Mouse (Mus musculus): ENCODE data around the gene Nr3c2. TPM values are rescaled to one million over a fixed set of nuclear protein-coding genes. Genes with fewer than 3 reads are reported as not detected.
A peak's percentile ranks its signal among the peaks of the same experiment; 100 is the strongest.

Nr3c2 gene
- total and polyA plus RNA-seq, 3 experiments, result 4.4 to 14.7 (median 13.1) TPM

- no peak for DNase-seq
These were observed 271.2 kb downstream of the Nr3c2 start for GRCm38 (mm10) chr8:77170439-77170759.

DNA sequence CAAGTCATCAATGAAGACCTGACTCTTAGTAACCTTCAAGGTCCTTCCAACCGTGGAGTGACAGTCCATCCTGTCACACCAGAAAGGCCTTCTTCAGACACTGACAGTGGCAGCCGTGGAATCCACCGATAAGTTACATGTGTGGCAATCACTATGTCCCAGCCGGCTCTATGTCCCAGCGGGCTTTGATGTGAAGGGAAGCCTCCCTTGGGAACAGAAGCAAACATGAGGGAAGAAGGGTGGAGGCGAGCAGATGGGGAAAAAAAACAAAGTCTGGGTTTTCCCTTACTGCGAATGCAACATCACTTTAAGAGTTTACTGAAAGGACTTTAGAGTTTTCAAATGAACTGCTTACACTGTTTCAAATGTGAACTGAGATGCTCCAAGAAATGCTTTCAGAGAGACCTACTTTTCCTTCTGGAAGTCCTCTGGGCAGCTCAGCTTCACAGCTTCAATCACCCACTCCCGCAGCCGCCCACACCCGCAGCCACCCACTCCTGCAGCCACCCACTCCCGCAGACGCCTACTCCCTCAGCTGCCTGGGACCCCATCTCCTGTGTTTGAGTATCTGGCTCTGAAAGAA, 273.9 kb downstream of the Nr3c2 start:
- DNase-seq, result no peak

- DNase-seq, result no peak
These were observed 274.5 kb downstream of the Nr3c2 start for GRCm38 (mm10) chr8:77173736-77174135.

- no peak for DNase-seq
These were observed 276.2 kb downstream of the Nr3c2 start for GRCm38 (mm10) chr8:77175471-77175870.

GRCm38 (mm10) chr8:77176343-77176742, 277.1 kb downstream of the Nr3c2 start:
- DNase-seq, result no peak

GRCm38 (mm10) chr8:77185816-77186215, 286.6 kb downstream of the Nr3c2 start:
- DNase-seq, result no peak

GRCm38 (mm10) chr8:77186914-77187536, 287.8 kb downstream of the Nr3c2 start:
- DNase-seq, result no peak

- DNase-seq, result no peak
These were observed 288.5 kb downstream of the Nr3c2 start for GRCm38 (mm10) chr8:77187748-77188147.

DNA sequence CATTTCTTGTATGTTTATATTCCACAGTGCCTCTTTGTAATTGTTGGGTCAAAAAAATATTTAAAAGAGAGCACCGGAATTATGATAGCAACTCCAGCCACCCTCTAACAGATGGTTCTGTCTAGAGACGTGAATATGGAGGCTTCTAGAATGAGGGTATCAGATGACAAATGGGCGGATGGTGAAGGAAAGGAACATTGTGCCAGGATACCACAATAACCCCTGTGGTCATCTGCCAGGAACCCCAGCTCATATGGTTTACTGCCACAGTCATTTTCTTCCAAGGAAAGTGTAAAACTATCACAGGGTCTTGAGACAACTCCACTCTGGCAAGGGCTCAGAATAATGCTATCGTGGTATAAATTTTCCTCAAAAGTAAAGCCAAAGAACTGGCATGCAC, 289.1 kb downstream of the Nr3c2 start:
- DNase-seq, result no peak

DNA sequence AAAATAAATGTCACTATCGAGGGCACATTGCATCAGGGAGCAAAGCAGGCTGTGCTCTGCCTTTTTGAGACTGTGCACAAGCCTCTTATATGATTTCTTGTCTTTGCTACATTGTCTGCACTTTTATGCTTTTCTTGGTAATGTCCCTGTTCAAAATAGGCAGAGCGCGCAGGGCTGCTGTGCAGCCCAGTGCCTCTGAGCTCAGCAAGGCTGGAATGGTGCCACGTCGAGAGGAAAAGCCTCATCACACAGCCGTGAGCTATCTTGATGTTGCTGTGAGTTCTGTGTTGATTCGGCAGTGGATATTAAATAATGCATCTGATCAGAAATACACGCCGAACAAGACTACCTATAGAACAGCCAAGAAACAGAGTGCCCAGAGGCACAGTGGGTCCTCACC, 290.1 kb downstream of the Nr3c2 start:
- peak; percentile 46 for DNase-seq

DNA sequence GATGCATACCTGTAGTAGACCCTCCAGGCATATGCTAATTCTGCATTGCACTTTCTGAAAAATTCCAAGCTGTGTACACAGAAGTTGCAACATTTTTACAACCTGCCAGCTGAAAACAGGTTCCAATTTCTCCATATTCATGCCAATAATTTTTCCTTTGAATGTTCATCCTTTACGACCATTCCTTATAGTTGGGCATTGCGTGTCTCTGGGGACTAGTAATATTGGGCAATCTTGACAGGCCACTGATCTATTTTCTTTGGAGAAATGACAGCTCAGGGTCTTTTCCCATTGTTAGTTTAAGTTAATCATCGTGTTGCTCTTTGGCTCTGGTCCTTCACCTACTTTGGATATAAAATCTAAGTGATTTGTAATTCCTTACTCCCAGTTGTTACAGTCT, 291.2 kb downstream of the Nr3c2 start:
- DNase-seq, result peak; percentile 36

GRCm38 (mm10) chr8:77209297-77209696, 310.1 kb downstream of the Nr3c2 start:
- no peak for DNase-seq

- no peak for DNase-seq
These were observed 314.7 kb downstream of the Nr3c2 start for GRCm38 (mm10) chr8:77213893-77214464.

DNA sequence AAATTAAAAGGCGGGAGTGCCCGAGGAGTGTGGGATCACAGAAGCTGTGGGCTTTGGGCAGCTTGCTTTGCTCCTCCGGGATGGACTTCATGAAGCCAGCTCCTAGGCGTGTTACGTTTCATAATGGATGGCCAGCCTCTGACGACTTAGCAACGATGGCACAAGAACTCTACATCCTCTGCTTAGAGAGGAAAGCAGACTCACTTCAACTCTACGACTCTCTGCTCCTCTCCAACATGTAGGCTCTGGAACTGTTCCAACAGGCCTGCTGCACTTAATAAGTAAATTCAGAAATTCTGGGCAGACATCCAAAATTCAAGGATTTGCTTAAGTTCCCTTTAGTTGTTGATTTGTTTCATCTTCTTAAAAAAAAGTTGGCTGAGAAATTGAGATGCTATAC, 315.4 kb downstream of the Nr3c2 start:
- DNase-seq, result peak; percentile 9

- no peak for DNase-seq
These were observed 315.9 kb downstream of the Nr3c2 start for GRCm38 (mm10) chr8:77215191-77215590.

- no peak for DNase-seq
These were observed 323.9 kb downstream of the Nr3c2 start for GRCm38 (mm10) chr8:77223123-77223522.

DNA sequence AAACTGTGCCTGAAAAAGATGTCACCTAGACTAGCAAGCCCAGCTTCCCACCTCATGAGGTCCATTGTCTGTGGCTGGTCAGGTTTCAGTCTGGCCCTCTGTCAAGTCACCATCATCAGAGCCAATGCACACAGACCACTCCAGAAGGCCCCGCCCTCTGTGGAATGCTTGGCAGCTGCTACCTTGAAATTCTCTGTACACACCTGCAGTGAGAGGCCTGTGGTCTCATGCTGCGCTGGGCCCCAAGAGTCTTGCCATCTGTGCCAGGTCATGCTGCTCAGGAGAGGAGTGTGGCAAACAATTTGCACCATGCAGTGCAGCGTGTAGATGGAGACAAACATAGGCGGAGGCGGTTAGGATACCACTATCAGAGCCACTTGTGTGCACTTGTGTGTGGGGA, 328.5 kb downstream of the Nr3c2 start:
- no peak for DNase-seq

GRCm38 (mm10) chr8:77228688-77229087, 329.4 kb downstream of the Nr3c2 start:
- no peak for DNase-seq

DNA sequence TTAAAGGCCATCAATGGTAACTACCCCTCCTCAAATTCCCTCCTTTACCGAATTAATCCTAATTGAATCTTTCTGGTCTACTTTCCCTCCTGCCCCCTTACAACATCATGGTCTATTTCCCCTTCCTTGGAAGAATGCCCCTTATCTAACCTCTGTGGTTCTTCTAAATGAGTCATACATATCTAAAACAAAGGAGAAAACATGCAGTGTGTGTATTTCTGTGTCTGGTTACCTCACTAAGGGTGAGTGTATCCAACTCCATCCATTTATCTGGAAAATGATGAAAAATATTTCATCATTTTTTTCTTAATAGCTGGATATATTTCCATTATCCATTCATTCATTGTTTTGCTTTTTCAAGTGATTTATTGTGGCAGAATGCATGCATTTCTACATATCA, 332.0 kb downstream of the Nr3c2 start:
- no peak for DNase-seq

DNA sequence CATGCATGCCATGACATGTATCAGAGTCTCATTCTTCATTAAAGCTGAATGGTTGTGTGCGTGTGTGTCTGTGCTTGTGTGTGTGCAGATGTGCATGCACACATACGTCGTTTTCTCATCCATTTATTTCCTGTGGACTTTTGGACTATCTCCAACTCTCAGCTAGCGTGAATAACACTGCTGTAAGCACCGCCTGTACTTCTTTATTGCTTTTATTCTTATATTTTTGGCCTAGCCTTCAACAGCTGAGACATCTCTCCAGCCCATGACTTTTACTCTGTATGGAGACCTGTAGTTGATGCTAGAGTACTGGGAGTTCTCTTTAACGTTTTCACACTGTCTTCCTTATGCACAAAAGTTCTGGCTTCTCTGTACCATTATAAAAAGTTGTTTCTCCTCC, 332.6 kb downstream of the Nr3c2 start:
- DNase-seq, result no peak

DNA sequence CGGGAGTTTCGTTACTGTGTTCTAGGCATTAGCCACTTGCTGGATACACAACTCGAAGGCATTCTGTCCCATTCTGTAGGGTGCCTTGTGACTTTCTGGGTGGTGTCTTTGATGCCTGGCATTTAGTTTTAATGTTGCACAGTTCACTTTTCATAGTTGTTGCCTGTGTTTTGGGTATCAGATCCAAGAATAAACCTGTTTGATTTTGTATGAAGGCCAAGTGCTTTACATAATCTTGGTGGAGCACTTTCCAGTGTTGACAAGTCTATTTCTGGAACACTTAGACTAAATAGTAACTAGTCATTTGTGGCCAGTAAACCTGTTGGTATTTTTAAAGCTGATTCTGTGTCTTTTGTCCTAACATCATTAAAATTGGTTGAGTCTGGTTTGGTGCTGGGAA, 333.2 kb downstream of the Nr3c2 start:
- DNase-seq, result no peak

DNA sequence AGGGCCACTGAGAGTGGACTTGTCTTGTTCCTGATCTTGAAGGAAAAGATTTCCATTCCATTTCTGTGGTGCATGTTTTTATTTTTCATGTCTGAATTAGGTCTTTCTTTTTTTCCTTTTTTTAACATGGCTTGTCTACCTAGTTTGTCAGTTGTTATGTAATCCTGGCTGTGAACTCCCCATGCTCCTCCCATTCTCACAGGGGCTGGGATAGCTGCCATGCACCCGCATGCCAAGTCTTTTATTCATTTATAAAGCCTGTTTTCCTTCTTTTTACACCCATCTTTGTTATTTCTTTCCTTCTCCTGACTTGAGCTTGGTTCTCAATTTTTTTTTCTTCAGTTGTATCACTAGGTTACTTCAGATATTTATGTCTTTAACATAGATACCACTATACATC, 337.5 kb downstream of the Nr3c2 start:
- DNase-seq, result no peak

DNA sequence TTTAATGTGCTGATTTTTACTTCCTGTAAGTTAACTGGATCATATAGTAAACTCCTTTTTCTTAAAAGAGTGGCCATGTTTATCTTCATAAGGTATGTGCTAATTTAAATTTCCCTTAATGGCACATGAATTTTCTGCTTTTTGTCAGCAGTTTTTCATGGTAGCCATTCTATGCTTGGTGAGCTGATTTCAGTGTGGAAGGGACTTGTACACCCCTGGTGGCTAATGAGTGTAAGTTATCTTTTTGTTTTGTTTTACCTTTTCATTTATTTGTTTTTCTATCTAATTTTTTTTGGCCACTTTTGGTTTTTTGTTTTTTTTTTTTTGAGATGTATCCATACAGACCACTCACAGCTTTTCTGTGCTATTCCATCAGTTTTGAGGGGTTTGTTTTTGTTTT, 340.2 kb downstream of the Nr3c2 start:
- no peak for DNase-seq

DNA sequence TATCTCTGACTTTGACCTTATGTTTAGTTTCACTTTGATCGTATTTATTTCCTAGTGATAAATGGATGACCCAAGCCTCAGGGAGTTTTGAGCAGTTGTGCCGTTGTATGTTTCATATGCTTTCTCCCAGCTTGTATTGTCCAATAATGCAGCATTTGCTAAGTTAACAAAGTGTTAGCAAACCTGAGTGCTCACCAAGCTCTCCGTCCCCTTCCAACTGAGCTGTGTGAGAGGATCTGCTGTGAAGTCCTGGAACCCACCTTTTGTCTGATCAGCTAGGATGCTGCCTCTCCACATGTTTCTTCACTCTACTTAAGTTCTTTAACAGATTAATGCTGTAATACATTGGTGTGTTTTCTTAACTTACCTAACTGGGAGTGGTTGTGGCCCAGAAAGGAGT, 342.1 kb downstream of the Nr3c2 start:
- DNase-seq, result no peak
